Mouse (Mus musculus) limb, embryonic 10.5 days (tissue): ENCODE data around the gene Gm21119. TPM values are rescaled to one million over a fixed set of nuclear protein-coding genes. Genes with fewer than 3 reads are reported as not detected.
"Not testable (repeated sequence)": the region's sequence is repeated elsewhere in the genome, so short reads cannot be mapped to it uniquely, and the experiment has no call there.

Experiments
- DNase-seq: peaks from one replicate; pipeline ENCODE4 v3.0.0-alpha.2; 2017; ENCODE audit warnings: low spot score
- H3K27ac ChIP-seq: fragments of 300-500 bp; sonication (generic); 2 replicates; pipeline ENCODE4 v1.5.1; 2016; ENCODE audit warnings: mild to moderate bottlenecking
- H3K27me3 ChIP-seq: fragments of 300-500 bp; sonication (generic); 2 replicates; pipeline ENCODE4 v1.6.1; 2016; ENCODE audit warnings: low read depth, mild to moderate bottlenecking; ENCODE audit not compliant: poor library complexity, severe bottlenecking
- H3K36me3 ChIP-seq: fragments of 300-500 bp; sonication (generic); 2 replicates; pipeline ENCODE4 v1.6.1; 2016; ENCODE audit warnings: mild to moderate bottlenecking, moderate library complexity
- H3K4me1 ChIP-seq: fragments of 300-500 bp; sonication (generic); 2 replicates; pipeline ENCODE4 v1.6.1; 2016
- H3K4me3 ChIP-seq: fragments of 300-500 bp; sonication (generic); 2 replicates; pipeline ENCODE4 v1.5.1; 2016; ENCODE audit warnings: mild to moderate bottlenecking, moderate library complexity
- H3K9me3 ChIP-seq: fragments of 300-500 bp; sonication (generic); replicated peaks from 2 replicates; pipeline ENCODE4 v1.6.1; 2016; ENCODE audit warnings: mild to moderate bottlenecking
- WGBS: fragments of 180-500 bp; shearing (Covaris S2); methylation state at CpG from one replicate; pipeline ENCODE4 v1.1.7; 2016; 5-methylcytosine and 5-hydroxymethylcytosine counted together
- polyA plus RNA-seq: library from polyadenylated mRNA; unstranded; fragments of >200 nt; fragmentation: Nextera tagmentation; extraction: Ambion mirVana; gene quantifications from 2 replicates; pipeline ENCODE4 v1.2.1, GENCODE M21; 2016

Gene Gm21119
- polyA plus RNA-seq, 1 experiment from 2014 or later: not detected

DNA sequence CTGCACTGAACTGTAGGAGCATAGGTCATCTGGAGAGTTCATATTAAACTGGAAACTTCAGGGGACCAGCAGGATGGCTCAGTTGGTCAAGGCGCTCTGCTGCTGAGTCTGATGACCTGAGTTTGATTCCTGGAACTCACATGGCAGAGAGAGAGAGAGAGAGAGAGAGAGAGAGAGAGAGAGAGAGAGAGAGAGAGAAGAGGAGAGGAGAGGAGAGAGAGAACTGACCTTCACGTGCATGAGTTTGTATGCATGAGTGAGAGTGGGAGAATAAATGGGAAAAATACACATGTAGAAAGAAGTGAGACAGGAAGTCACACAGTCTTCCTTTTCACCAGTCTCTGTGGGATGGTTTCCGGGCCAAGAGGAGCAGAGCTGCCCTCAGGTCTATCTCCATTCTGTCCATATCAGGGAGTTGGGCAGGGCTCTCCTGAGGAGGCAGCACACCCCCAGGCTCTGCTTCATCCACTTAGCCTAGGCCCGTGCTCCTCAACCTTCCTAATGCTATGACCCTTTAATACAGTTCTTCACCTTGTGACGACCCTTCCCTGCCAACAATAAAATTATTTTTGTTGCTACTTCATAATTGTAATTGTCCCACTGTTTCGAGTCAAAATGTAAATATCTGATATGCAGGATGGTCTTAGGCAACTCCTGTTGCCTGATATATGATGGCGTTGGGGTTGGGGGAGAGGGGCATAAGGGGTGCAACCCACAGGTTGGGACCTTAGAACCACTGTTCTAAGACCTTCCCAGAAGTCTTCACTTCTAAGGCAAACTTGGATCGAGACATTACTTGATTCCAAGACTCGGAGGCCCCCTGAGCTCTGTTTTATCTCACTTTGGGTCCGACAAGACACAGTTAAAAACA is 16.2 kb upstream of the Gm21119 start:
- H3K9me3 ChIP-seq, DNase-seq, H3K36me3 ChIP-seq, H3K27me3 ChIP-seq, H3K4me3 ChIP-seq, H3K27ac ChIP-seq, H3K4me1 ChIP-seq: not testable (repeated sequence)
- 88% methylated on average over 9 of the region's 10 CpGs for WGBS

DNA sequence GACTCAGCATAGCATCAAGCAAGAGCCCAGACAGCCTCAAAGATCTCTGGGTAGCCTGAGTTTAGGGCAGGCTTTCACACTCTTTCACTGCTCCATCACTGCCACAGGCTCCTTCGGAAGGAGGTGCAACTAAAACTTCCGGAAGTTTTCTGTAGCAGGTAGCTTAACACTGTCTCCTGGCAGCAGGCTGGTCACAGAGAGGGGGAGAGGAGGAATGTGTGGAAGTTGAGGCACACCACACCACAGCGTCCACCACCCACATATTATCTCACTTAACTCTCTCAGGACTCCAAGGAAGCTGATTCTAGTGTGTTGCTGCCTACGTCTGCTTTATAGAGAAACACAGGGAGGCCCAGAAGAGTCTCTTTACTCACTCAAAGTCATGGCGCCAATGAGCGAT is 15.4 kb upstream of the Gm21119 start:
- not testable (repeated sequence) for H3K27ac ChIP-seq, H3K9me3 ChIP-seq, H3K36me3 ChIP-seq, H3K27me3 ChIP-seq, H3K4me1 ChIP-seq, H3K4me3 ChIP-seq, DNase-seq
- 82% methylated on average over 4 of the region's 6 CpGs for WGBS

DNA sequence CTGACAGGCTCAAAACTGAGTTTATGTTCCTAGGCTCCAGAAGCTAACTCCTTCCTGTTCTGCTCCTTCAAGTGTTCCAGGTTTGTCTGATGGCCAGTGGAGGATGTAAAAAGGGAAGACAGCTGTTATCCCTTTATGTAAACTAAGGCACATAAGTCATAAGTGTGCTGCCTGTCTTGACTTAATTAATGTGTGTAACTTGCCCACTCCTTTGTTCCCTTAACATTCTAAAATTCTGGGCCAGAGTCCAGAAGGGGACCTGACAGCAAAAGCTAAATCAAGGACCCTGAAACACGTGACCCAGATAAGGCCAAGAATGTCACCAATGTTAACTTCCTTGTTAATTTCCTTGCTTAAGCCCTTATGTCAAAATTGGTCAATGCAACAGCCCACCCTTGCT is 3.9 kb upstream of the Gm21119 start:
- not testable (repeated sequence) for H3K27ac ChIP-seq, H3K4me1 ChIP-seq, H3K36me3 ChIP-seq, H3K9me3 ChIP-seq, H3K27me3 ChIP-seq, DNase-seq, H3K4me3 ChIP-seq
- 72% methylated on average over 1 of the region's 1 CpGs for WGBS

DNA sequence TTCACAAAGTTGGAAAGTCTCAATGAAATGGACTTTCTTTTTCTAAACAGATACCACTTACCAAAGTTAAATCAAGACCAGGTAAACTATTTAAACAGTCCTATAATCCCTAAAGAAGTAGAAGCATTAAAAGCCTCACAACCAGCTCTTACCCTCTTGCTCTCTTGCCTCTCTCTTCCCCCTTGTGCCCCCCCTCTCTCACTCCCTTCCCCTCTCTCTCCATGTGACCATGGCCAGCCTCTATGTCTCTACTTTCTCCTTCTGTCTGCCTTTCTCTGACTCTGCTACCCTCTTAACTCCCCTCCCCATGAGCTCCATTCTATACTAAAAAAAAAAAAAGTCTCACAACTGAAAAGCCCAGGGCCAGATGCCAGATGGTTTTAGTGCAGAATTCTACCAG is 2.0 kb upstream of the Gm21119 start:
- H3K4me1 ChIP-seq, H3K9me3 ChIP-seq, H3K27me3 ChIP-seq, H3K36me3 ChIP-seq, H3K27ac ChIP-seq, DNase-seq, H3K4me3 ChIP-seq: not testable (repeated sequence)

DNA sequence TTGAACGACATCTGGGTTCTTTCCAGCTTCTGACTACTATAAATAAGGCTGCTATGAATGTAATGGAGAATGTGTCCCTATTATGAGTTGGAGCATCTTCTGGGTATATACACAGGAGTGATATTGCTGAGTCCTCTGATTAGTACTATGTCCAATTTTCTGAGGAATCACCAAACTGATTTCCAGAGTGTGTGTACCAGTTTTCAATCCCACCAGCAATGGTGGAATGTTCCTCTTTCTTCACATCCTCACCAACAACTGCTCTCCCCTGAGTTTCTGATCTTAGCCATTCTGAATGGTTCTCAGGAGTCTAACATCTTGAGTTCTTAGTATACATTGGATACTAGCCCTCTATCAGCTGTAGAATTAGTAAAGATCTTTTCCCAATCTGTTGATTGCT is 16.0 kb downstream of the Gm21119 start:
- H3K27ac ChIP-seq, DNase-seq, H3K27me3 ChIP-seq, H3K36me3 ChIP-seq, H3K9me3 ChIP-seq, H3K4me3 ChIP-seq, H3K4me1 ChIP-seq: not testable (repeated sequence)
- WGBS: 58% methylated on average over 1 of the region's 1 CpGs

DNA sequence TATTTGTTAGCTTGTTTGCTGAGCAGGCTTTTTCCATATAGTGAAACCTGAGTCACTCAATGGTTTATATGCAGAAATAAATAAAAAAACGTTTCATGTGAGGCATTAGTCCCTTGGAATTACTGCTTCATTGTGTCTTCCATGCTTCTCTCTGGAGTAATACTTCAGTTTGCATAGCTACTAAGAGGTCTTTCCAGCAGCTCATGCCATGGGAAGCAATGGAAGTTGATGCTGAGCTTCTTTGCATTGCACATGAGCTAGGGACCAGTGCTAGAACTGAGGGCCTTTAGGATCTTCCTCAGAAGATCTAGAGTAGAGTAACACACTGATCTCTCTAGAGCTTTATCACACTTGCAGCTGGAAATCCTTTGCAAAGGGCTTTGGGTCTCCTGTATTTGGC is 23.2 kb downstream of the Gm21119 start:
- H3K36me3 ChIP-seq, H3K9me3 ChIP-seq, H3K27me3 ChIP-seq, H3K4me3 ChIP-seq, DNase-seq, H3K27ac ChIP-seq, H3K4me1 ChIP-seq: not testable (repeated sequence)
- WGBS: 28% methylated on average over 1 of the region's 1 CpGs

DNA sequence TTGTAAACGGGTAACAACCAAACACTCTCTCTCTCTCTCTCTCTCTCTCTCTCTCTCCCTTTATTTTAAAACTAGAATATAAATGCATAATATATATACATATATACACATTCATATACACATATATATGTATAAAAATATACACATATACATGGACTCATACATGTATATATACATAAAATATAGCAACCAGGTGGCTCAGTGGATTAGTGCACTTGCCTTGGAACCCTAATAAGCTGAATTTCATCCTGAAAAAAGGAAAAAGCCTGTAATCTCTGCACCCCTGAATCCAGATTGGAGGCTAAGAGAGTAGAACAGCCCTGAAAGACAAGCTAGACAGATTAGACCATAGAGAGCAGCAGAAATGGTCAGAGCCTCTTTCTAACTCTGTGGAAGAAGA is 28.8 kb downstream of the Gm21119 start:
- 60% methylated on average over 1 of the region's 1 CpGs for WGBS

DNA sequence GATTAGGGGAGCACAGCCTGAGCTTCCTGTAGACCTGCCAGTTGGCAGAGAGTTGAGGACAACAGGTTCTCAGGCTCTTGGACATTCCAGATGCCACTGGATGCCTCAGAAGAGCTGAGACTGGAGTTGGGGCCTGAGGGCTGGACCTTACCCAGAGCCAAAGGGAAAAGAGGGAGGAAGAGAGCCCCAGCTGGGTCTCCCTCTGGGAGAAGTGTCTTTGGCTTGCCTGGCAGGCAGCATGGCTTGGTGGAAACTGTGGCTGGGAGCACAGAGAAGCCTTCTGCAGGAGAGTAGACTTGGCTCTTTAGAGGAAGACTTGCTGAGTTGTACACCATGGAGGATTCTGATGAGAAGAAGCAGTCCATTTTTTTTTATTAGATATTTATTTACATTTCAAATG is 38.3 kb downstream of the Gm21119 start:
- H3K4me3 ChIP-seq, H3K9me3 ChIP-seq, H3K27ac ChIP-seq, H3K4me1 ChIP-seq, DNase-seq, H3K27me3 ChIP-seq, H3K36me3 ChIP-seq: not testable (repeated sequence)

More for the DNA sequence above, 28.8 kb downstream of the Gm21119 start:
- not testable (repeated sequence) for H3K36me3 ChIP-seq, H3K27me3 ChIP-seq, H3K4me1 ChIP-seq, H3K9me3 ChIP-seq, DNase-seq, H3K27ac ChIP-seq, H3K4me3 ChIP-seq

DNA sequence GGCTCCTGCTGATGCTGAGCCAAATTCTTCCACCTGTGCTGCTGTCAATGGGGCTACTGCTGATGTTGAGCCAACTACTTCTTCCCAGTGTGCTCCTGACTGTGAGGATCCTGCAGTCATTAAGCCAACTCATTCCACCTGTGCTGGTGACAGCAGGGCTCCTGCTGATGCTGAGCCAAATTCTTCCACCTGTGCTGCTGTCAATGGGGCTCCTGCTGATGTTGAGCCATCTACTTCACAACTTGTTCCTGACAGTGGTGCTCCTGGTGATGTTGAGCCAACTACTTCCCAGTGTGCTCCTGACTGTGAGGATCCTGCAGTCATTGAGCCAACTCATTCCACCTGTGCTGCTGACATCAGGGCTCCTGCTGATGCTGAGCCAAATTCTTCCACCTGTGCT is 63.7 kb downstream of the Gm21119 start:
- DNase-seq, H3K27ac ChIP-seq: not testable (repeated sequence)

More for the DNA sequence above, 63.7 kb downstream of the Gm21119 start:
- not testable (repeated sequence) for H3K36me3 ChIP-seq, H3K27me3 ChIP-seq, H3K9me3 ChIP-seq, H3K4me3 ChIP-seq, H3K4me1 ChIP-seq
